Mouse (Mus musculus) myocyte (in vitro differentiated cells): ENCODE data around the gene Hs3st5. TPM values are rescaled to one million over a fixed set of nuclear protein-coding genes. Genes with fewer than 3 reads are reported as not detected.

ENCODE experiments used
- H3K27me3 ChIP-seq: one replicate; pipeline ENCODE4 v1.6.1; 2011; ENCODE audit not compliant: control insufficient read depth, insufficient read depth, insufficient read length
- H3K36me3 ChIP-seq: one replicate; pipeline ENCODE4 v1.6.1; 2011; ENCODE audit not compliant: control insufficient read depth, insufficient read depth
- H3K4me2 ChIP-seq: one replicate; pipeline ENCODE4 v1.6.1; 2011; ENCODE audit warnings: low read depth, control low read depth
- H3K4me3 ChIP-seq: one replicate; pipeline ENCODE4 v1.5.1; 2011; ENCODE audit warnings: mild to moderate bottlenecking, control low read depth, moderate library complexity
- H3K79me2 ChIP-seq: one replicate; pipeline ENCODE4 v1.6.1; 2011; ENCODE audit not compliant: control insufficient read depth, insufficient read depth
- H3ac ChIP-seq: one replicate; pipeline ENCODE4 v1.6.1; 2011; ENCODE audit not compliant: control insufficient read depth, insufficient read length
- CEBPB ChIP-seq: IDR thresholded peaks from 2 replicates; pipeline ENCODE4 v1.6.1; 2011; ENCODE audit warnings: mild to moderate bottlenecking, moderate library complexity; ENCODE audit not compliant: poor library complexity, insufficient read depth, severe bottlenecking
- E2F4 ChIP-seq: IDR thresholded peaks from one replicate; pipeline ENCODE4 v1.6.1; 2011; ENCODE audit warnings: mild to moderate bottlenecking, control low read depth, moderate library complexity; ENCODE audit not compliant: insufficient read depth
- MAX ChIP-seq: IDR thresholded peaks from one replicate; pipeline ENCODE4 v1.6.1; 2011; ENCODE audit warnings: low read depth, mild to moderate bottlenecking, control low read depth
- MYOD1 ChIP-seq, 3 experiments: IDR thresholded peaks; one replicate each; pipeline ENCODE4 v1.6.1; 2011; ENCODE audit warnings: control low read depth in 2 of 3, low read depth in 2 of 3, mild to moderate bottlenecking in 2 of 3, moderate library complexity in 1 of 3; ENCODE audit not compliant: insufficient read length in 2 of 3, control insufficient read depth in 1 of 3
- MYOG ChIP-seq, 3 experiments: IDR thresholded peaks; one replicate each; pipeline ENCODE4 v1.6.1; 2011; ENCODE audit warnings: control low read depth in 2 of 3, low read depth in 2 of 3, mild to moderate bottlenecking in 2 of 3; ENCODE audit not compliant: insufficient read length in 2 of 3, control insufficient read depth in 1 of 3, insufficient read depth in 1 of 3
- POLR2A ChIP-seq: IDR thresholded peaks from one replicate; pipeline ENCODE4 v1.6.1; 2011; ENCODE audit warnings: low read depth, mild to moderate bottlenecking, control low read depth, moderate library complexity; ENCODE audit not compliant: insufficient read length
- POLR2AphosphoS2 ChIP-seq: IDR thresholded peaks from one replicate; pipeline ENCODE4 v1.6.1; 2011; ENCODE audit warnings: low read depth, control low read depth; ENCODE audit not compliant: insufficient read length
- REST ChIP-seq: IDR thresholded peaks from one replicate; pipeline ENCODE4 v1.6.1; 2011; ENCODE audit warnings: mild to moderate bottlenecking, control low read depth, moderate library complexity; ENCODE audit not compliant: insufficient read depth, insufficient read length
- SRF ChIP-seq: IDR thresholded peaks from one replicate; pipeline ENCODE4 v1.6.1; 2011; ENCODE audit warnings: low read depth; ENCODE audit not compliant: control insufficient read depth, insufficient read length
- TCF12 ChIP-seq: IDR thresholded peaks from one replicate; pipeline ENCODE4 v1.6.1; 2011; ENCODE audit warnings: mild to moderate bottlenecking, control low read depth; ENCODE audit not compliant: poor library complexity, insufficient read depth, severe bottlenecking
- TCF3 ChIP-seq: IDR thresholded peaks from one replicate; pipeline ENCODE4 v1.6.1; 2011; ENCODE audit warnings: low read depth, control low read depth; ENCODE audit not compliant: insufficient read length
- USF1 ChIP-seq: IDR thresholded peaks from one replicate; pipeline ENCODE4 v1.6.1; 2011; ENCODE audit warnings: low read depth, mild to moderate bottlenecking, control low read depth, moderate library complexity
- polyA plus RNA-seq: library from polyadenylated mRNA; unstranded; fragments of >200 nt; fragmentation: generic; extraction: Trizol; gene quantifications from one replicate; pipeline ENCODE4 v1.2.1, GENCODE M21; 2012; ENCODE audit warnings: missing spikeins

Gene Hs3st5
- polyA plus RNA-seq, 1 experiment = 0.31 TPM

DNA sequence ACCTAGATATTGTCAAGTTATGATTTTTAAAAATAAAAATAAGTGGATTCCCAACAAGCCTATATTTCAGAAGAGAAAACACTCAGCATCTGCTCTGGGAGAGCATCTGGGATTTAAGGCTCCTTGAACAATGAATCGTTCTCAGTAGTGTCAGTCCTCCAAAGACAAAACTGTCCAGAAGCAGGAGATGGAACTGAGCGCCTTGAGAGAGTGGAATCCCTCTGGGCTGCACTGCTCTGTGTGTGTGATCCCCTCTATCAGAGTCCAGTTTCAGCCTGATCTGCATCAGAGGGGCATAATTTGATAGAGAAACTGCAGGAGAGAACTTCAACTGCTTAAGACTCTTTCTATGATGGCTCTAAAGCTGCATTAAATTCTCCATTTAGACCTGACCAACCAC is 49.5 kb downstream of the Hs3st5 start:
- no peaks in the 10 kb centered on the region for H3K36me3 ChIP-seq
- H3K79me2 ChIP-seq = no peaks in the 10 kb centered on the region
- H3K4me2 ChIP-seq = no peak overlapping the region
- H3K4me3 ChIP-seq = no peak overlapping the region
- H3K27me3 ChIP-seq = no peaks in the 10 kb centered on the region
- TF ChIP-seq MAX = no peak
- no peak for TF ChIP-seq MYOG (IDR thresholded peaks at IDR 0.05; ENCODE audit: control insufficient read depth in 1 of 3, insufficient read depth in 1 of 3, insufficient read length in 2 of 3, low read depth in 2 of 3)
- TF ChIP-seq SRF = no peak
- no peak for TF ChIP-seq REST
- no peak for TF ChIP-seq MYOD1 (IDR thresholded peaks at IDR 0.05; ENCODE audit: control insufficient read depth in 1 of 3, insufficient read length in 2 of 3, low read depth in 2 of 3)
- no peak overlapping the region for H3ac ChIP-seq

DNA sequence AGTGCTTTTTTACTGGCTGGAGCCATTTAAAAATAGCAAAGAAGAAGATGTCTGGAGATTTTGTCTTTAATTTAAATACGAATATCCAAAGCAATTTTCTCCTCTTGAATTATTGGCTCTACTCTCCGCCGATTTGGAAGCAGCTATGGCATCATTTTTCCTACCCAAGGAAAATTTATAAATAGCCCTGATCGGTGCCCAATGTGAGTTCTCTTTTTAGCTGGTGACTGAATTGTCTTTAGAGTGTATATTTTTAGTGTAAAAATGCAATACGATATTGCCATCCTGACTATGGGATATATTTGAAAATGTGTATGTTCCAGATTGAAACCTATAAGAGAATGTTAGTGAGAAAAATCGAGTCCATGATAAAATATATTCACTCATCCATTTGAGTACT is 51.1 kb downstream of the Hs3st5 start:
- Histone ChIP-seq H3K27me3 (no peaks in the 10 kb centered on the region), H3ac (no peak overlapping the region), H3K79me2 (no peaks in the 10 kb centered on the region), H3K36me3 (no peaks in the 10 kb centered on the region), H3K4me3 (no peak overlapping the region), H3K4me2 (no peak overlapping the region)
- TF ChIP-seq USF1 = no peak
- no peak for TF ChIP-seq MYOD1 (IDR thresholded peaks at IDR 0.05; ENCODE audit: control insufficient read depth in 1 of 3, insufficient read length in 2 of 3, low read depth in 2 of 3)
- TF ChIP-seq TCF3 = no peak

DNA sequence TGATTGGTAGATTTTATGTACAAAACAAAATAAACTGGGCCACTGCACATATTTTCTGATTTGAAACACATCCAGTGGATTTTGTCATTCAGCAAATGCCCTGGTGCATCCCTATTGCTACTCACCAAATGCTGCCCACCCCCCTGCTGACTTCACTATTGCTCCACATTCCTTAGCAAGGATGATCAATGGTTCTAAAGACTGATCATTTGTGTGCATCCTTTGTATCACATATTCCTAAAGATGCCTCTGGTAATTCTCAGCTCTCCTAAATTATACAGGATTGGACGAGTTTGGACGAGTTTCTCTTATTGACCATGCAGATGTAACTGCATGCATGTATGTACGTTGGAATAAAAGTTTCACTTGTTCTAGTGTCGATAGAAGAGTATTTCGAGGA is 52.1 kb downstream of the Hs3st5 start:
- H3ac ChIP-seq = no peak overlapping the region
- TF ChIP-seq POLR2AphosphoS2 = no peak
- no peak for TF ChIP-seq MAX
- no peak for TF ChIP-seq TCF3
- no peak for TF ChIP-seq REST
- no peak for TF ChIP-seq MYOD1 (IDR thresholded peaks at IDR 0.05; ENCODE audit: control insufficient read depth in 1 of 3, insufficient read length in 2 of 3, low read depth in 2 of 3)
- no peak for TF ChIP-seq SRF
- no peak for TF ChIP-seq TCF12
- no peak for TF ChIP-seq CEBPB
- TF ChIP-seq MYOG (IDR thresholded peaks at IDR 0.05; ENCODE audit: control insufficient read depth in 1 of 3, insufficient read depth in 1 of 3, insufficient read length in 2 of 3, low read depth in 2 of 3) = no peak
- TF ChIP-seq E2F4 = no peak
- TF ChIP-seq USF1 = no peak
- TF ChIP-seq POLR2A = no peak
- no peak overlapping the region for H3K4me2 ChIP-seq
- H3K36me3 ChIP-seq = no peaks in the 10 kb centered on the region
- H3K27me3 ChIP-seq = no peaks in the 10 kb centered on the region
- H3K79me2 ChIP-seq = no peaks in the 10 kb centered on the region
- no peak overlapping the region for H3K4me3 ChIP-seq

DNA sequence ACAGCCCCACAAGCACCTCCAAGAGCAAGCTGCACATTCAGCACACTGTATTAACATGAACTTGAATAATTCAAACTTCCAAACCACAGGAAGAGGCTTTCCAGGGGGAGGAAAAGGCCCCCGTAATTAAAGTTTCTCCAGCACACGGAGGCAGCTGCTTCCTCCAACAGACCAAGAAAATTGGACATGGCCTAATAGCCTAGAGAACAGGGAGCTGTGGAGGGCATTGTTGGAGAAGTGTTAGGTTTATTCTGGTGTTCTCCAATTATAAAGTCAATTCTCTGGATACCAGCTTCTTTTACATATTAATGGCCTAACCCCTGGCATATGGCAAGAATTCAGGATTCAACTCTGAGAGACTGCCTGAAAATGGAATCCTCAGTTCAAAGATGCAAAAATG is 60.6 kb downstream of the Hs3st5 start:
- Histone ChIP-seq H3K4me2 (no peak overlapping the region), H3K4me3 (no peak overlapping the region), H3K27me3 (no peaks in the 10 kb centered on the region), H3K36me3 (no peaks in the 10 kb centered on the region), H3ac (no peak overlapping the region), H3K79me2 (no peaks in the 10 kb centered on the region)
- TF ChIP-seq TCF3 (no peak), MYOG (IDR thresholded peaks at IDR 0.05; ENCODE audit: control insufficient read depth in 1 of 3, insufficient read depth in 1 of 3, insufficient read length in 2 of 3, low read depth in 2 of 3) (no peak), TCF12 (no peak), CEBPB (no peak), MYOD1 (IDR thresholded peaks at IDR 0.05; ENCODE audit: control insufficient read depth in 1 of 3, insufficient read length in 2 of 3, low read depth in 2 of 3) (no peak), USF1 (no peak), REST (no peak), E2F4 (no peak), MAX (no peak), POLR2A (no peak), SRF (no peak), POLR2AphosphoS2 (no peak)

DNA sequence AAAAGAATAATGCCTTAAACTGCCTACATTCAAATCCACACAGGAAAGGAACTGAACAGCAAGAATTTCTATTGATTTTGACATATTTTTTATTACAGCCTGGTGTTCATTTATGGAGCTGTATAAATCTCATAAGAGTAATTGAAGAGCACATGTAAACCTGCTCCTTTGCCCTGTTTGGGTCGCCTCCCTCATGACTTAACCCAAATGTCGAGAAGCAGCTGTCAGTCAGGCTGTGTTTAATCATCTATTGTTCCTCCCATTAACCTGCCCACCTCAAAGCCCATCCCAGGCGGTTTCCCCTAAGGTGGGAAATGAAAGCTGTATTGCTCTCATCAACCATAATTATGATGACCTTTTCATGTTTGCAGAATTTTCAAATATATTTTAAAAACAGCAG is 65.9 kb downstream of the Hs3st5 start:
- Histone ChIP-seq H3K4me3 (no peak overlapping the region), H3K4me2 (no peak overlapping the region), H3ac (no peak overlapping the region), H3K27me3 (no peaks in the 10 kb centered on the region), H3K79me2 (no peaks in the 10 kb centered on the region), H3K36me3 (no peaks in the 10 kb centered on the region)
- TF ChIP-seq MYOD1 (IDR thresholded peaks at IDR 0.05; ENCODE audit: control insufficient read depth in 1 of 3, insufficient read length in 2 of 3, low read depth in 2 of 3) = no peak
- TF ChIP-seq E2F4 = no peak
- no peak for TF ChIP-seq CEBPB
- TF ChIP-seq TCF12 = no peak
- TF ChIP-seq POLR2A = no peak
- TF ChIP-seq SRF = no peak
- no peak for TF ChIP-seq POLR2AphosphoS2
- no peak for TF ChIP-seq USF1
